Mouse (Mus musculus): ENCODE measurements at regions not wholly inside any gene's neighbourhood (a gene's known extent, or its start where the extent isn't known, plus 50 kb on each side); places are given as distances from the start of the nearest gene placed in this dataset.

DNA sequence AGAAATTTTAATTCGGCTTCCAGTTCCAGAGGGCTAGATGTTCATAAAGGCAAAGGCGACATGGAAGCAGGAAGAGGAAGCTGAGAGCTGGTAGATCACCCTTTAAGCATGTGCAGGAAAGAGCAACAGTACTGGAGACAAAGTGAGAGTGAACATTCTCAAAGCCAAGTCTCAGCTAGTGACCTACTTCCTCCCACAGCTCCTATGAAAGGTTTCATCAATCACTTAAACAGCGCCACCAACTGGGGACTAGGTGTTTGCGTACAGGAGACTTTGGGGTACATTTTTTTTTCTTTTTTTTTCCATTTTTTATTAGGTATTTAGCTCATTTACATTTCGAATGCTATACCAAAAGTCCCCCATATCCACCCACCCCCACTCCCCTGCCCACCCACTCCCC is 61.7 kb upstream of the Gucy1a1 start:
- no peak for DNase-seq (ENCODE audit: low spot score in 2 of 2)
